Mouse (Mus musculus): ENCODE measurements around the gene Cdca8. TPM values are rescaled to one million over a fixed set of nuclear protein-coding genes. Genes with fewer than 3 reads are reported as not detected.

Gene Cdca8
- polyA plus RNA-seq, 1 experiment from 2014 or later = 98.7 TPM

DNA sequence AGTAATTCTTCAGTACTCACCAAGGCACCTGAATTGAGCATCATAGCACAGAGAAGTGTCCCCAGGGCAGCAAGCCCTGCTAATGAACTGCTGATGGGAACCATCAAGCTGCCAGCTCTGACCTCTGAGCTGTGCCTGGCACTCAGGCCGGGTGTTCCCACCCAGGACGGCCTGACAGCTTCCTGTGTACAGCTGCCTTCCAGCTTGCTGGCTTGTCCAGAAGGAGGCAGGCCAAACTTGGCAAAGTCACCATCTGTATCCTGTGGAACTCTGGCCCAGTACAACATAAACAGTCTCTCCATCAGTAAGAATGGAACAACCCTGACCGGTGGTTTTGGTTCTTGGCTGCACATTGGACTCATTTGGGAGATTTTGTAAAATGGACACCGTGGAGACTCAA is 14.4 kb upstream of the Cdca8 start:
- Histone ChIP-seq H3K4me3 (ENCODE audit: control insufficient read depth in 1 of 2, insufficient read depth in 1 of 2, low read depth in 1 of 2, low read length in 2 of 2) (no peak overlapping the region), H3K27ac (replicated peaks in 1 of 2; ENCODE audit: control insufficient read depth in 1 of 2, insufficient read depth in 1 of 2, low read depth in 2 of 2, low read length in 2 of 2) (no peak overlapping the region), H3K27me3 (ENCODE audit: control insufficient read depth, insufficient read depth, low read length) (0 out of 2 replicates have a peak, but pooled peaks cover 5% of the 10 kb centered on the region), H3K4me1 (ENCODE audit: control insufficient read depth in 2 of 2, insufficient read depth in 2 of 2, low read length in 2 of 2) (no peaks in the 10 kb centered on the region), H3K4me2 (ENCODE audit: low read length) (no peak overlapping the region), H3K36me3 (ENCODE audit: control insufficient read depth, insufficient read depth, low read length) (no peaks in the 10 kb centered on the region), H3K9ac (ENCODE audit: low read length) (no peak overlapping the region), H3K9me3 (ENCODE audit: control insufficient read depth, low read length) (no peaks in the 10 kb centered on the region)
- no peak for ATAC-seq (ENCODE audit: insufficient number of reproducible peaks, insufficient read depth, low FRiP score, low read depth)
- 53% methylated on average over 4 of the region's 4 CpGs for WGBS

DNA sequence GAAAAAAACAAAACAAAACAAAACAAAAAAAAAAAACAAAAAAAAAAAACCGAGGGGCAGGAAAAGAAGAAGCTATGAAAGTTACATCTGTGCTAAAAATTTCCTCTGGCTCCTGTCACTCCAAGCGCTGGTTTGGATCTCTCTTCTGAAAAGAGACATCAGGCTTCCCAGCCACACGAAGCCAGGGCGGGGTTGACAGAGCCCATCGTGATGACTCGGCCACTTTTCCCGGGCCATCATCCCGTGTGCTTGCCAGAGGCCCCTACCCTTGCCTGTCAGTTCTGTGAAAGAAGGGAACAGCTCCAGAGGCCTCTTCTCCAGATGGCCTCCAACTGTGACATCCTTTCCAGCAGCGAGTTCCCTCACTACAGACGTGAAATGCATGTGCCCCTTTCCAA is 11.9 kb upstream of the Cdca8 start:
- Histone ChIP-seq H3K4me2 (ENCODE audit: low read length) (no peak overlapping the region), H3K9ac (ENCODE audit: low read length) (no peak overlapping the region), H3K36me3 (ENCODE audit: control insufficient read depth, insufficient read depth, low read length) (no peaks in the 10 kb centered on the region), H3K4me3 (ENCODE audit: control insufficient read depth in 1 of 2, insufficient read depth in 1 of 2, low read depth in 1 of 2, low read length in 2 of 2) (no peak overlapping the region), H3K9me3 (ENCODE audit: control insufficient read depth, low read length) (no peaks in the 10 kb centered on the region), H3K27ac (replicated peaks in 1 of 2; ENCODE audit: control insufficient read depth in 1 of 2, insufficient read depth in 1 of 2, low read depth in 2 of 2, low read length in 2 of 2) (no peak overlapping the region), H3K27me3 (ENCODE audit: control insufficient read depth, insufficient read depth, low read length) (no peaks in the 10 kb centered on the region), H3K4me1 (ENCODE audit: control insufficient read depth in 2 of 2, insufficient read depth in 2 of 2, low read length in 2 of 2) (no peaks in the 10 kb centered on the region)
- no peak for ATAC-seq (ENCODE audit: insufficient number of reproducible peaks, insufficient read depth, low FRiP score, low read depth)
- 37% methylated on average over 10 of the region's 10 CpGs for WGBS

DNA sequence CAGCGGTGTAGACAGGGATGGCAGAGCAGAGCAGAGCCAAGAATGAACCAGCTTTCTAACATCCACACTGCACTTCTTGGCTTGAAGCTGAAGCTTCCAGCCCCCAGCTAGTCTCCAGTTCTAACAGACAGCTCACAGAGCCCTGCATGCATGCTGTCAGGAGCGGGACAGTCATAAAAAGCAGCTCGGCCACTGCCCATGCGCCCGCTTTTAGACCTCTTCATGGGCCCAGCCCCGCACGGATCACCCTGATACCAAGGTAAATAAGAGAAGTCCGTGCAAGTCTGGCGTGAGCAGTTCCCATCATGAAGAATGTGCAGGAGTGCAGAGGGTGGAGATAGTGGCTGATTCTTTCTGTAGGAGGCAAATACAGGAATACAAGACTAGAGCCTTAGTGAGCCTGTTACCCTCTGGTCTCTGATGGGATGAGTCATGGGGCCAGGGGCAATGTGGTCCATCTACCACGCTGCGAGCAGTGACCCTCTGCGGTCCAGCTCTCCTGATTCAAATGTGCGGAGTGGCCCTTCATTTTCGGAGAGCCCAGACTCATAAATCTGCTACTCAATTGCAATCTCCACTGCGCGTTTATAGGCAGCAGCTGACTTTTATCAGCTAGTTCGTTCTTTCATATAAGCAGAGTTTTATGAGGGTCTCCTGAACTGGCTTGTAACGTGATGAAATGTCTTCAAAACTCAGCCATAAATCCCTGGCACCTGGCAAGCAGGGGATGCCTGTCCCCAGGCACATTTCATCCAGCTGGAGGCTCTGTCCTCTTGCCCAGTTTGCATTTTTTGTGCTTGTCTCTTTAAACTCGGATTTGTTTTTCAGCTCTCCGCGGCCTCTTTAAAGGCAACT is 11.3 kb upstream of the Cdca8 start:
- Histone ChIP-seq H3K36me3 (ENCODE audit: control insufficient read depth, insufficient read depth, low read length) (no peaks in the 10 kb centered on the region), H3K9me3 (ENCODE audit: control insufficient read depth, low read length) (no peaks in the 10 kb centered on the region), H3K9ac (ENCODE audit: low read length) (no peak overlapping the region), H3K4me1 (ENCODE audit: control insufficient read depth in 2 of 2, insufficient read depth in 2 of 2, low read length in 2 of 2) (no peaks in the 10 kb centered on the region), H3K4me3 (ENCODE audit: control insufficient read depth in 1 of 2, insufficient read depth in 1 of 2, low read depth in 1 of 2, low read length in 2 of 2) (no peak overlapping the region), H3K27ac (replicated peaks in 1 of 2; ENCODE audit: control insufficient read depth in 1 of 2, insufficient read depth in 1 of 2, low read depth in 2 of 2, low read length in 2 of 2) (no peak overlapping the region), H3K27me3 (ENCODE audit: control insufficient read depth, insufficient read depth, low read length) (no peaks in the 10 kb centered on the region), H3K4me2 (ENCODE audit: low read length) (no peak overlapping the region)
- no peak for ATAC-seq (ENCODE audit: insufficient number of reproducible peaks, insufficient read depth, low FRiP score, low read depth)
- WGBS = 67% methylated on average over 21 of the region's 21 CpGs

DNA sequence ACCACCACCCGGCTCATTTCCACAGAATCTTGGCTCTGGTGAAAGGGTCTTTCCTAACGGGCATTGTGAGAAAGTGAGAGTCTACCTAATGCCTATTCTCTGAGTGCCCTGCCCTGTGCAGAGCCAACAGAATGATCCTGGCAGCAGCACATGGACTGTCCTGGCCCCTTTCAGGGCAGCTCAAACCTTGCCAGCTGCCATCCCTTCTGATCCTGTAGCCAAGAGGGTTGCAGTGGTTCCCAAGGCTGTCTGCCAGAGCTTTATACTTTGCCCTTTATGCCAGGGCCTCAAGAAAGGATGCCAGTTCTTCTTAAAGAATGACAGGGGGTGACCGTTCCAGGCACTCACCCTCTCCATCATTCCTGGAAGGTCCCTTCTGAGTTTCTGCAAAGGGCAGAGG is 10.4 kb upstream of the Cdca8 start:
- Histone ChIP-seq H3K27ac (replicated peaks in 1 of 2; ENCODE audit: control insufficient read depth in 1 of 2, insufficient read depth in 1 of 2, low read depth in 2 of 2, low read length in 2 of 2) (no peak overlapping the region), H3K4me2 (ENCODE audit: low read length) (no peak overlapping the region), H3K36me3 (ENCODE audit: control insufficient read depth, insufficient read depth, low read length) (no peaks in the 10 kb centered on the region), H3K4me1 (ENCODE audit: control insufficient read depth in 2 of 2, insufficient read depth in 2 of 2, low read length in 2 of 2) (no peaks in the 10 kb centered on the region), H3K4me3 (ENCODE audit: control insufficient read depth in 1 of 2, insufficient read depth in 1 of 2, low read depth in 1 of 2, low read length in 2 of 2) (no peak overlapping the region), H3K9ac (ENCODE audit: low read length) (no peak overlapping the region), H3K9me3 (ENCODE audit: control insufficient read depth, low read length) (no peaks in the 10 kb centered on the region), H3K27me3 (ENCODE audit: control insufficient read depth, insufficient read depth, low read length) (no peaks in the 10 kb centered on the region)
- no peak for ATAC-seq (ENCODE audit: insufficient number of reproducible peaks, insufficient read depth, low FRiP score, low read depth)
- WGBS = 74% methylated on average over 3 of the region's 3 CpGs

DNA sequence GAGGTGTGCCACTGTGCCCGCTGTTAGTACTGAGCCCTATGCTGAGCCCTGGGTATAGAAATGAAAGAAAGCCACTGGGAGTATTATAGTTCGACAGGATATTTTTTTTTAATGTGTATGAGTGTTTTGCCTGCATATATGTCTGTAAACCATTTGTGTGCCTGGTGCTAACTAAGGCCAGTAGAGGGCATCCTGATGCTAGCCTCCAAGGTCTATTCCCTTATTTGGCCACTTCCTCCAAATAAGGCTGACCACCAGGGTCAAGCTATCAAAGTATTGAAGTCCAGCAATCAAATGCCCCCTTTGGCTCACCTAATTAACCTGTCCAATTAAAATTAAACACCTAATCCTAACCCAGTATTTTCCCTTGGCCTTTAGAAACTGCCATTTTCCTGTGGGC is 5.8 kb upstream of the Cdca8 start:
- H3K9ac ChIP-seq (ENCODE audit: low read length) = no peak overlapping the region
- no peaks in the 10 kb centered on the region for H3K9me3 ChIP-seq (ENCODE audit: control insufficient read depth, low read length)
- H3K4me3 ChIP-seq (ENCODE audit: control insufficient read depth in 1 of 2, insufficient read depth in 1 of 2, low read depth in 1 of 2, low read length in 2 of 2) = no peak overlapping the region
- H3K27ac ChIP-seq (replicated peaks in 1 of 2; ENCODE audit: control insufficient read depth in 1 of 2, insufficient read depth in 1 of 2, low read depth in 2 of 2, low read length in 2 of 2) = no peak overlapping the region
- 56% methylated on average over 2 of the region's 2 CpGs for WGBS
- peaks cover 32% of the 10 kb centered on the region for H3K36me3 ChIP-seq (ENCODE audit: control insufficient read depth, insufficient read depth, low read length)
- ATAC-seq (ENCODE audit: insufficient number of reproducible peaks, insufficient read depth, low FRiP score, low read depth) = no peak
- H3K27me3 ChIP-seq (ENCODE audit: control insufficient read depth, insufficient read depth, low read length) = no peaks in the 10 kb centered on the region
- H3K4me1 ChIP-seq (ENCODE audit: control insufficient read depth in 2 of 2, insufficient read depth in 2 of 2, low read length in 2 of 2) = no peaks in the 10 kb centered on the region
- H3K4me2 ChIP-seq (ENCODE audit: low read length) = no peak overlapping the region

DNA sequence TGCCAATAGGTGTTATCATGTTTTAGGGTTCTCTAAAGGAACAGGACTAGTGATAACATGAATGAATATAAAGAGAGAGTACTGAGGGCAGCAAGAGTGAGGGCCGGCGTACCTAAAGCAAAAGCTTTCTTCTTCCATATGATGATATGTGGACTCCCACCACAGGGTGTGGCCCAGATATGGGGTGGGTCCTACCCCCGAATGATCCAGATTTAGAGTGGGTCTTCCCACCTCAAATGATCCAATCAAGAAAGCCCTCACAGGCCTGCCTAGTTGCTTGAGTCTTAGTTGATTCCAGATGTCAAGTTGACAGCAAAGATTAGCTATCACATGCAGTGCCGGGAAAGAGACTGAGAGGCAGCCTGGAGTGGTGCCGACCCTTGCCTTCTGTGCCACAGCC is 4.7 kb upstream of the Cdca8 start:
- ATAC-seq (ENCODE audit: insufficient number of reproducible peaks, insufficient read depth, low FRiP score, low read depth) = no peak
- WGBS = 58% methylated on average over 5 of the region's 5 CpGs
- H3K9ac ChIP-seq (ENCODE audit: low read length) = no peak overlapping the region

DNA sequence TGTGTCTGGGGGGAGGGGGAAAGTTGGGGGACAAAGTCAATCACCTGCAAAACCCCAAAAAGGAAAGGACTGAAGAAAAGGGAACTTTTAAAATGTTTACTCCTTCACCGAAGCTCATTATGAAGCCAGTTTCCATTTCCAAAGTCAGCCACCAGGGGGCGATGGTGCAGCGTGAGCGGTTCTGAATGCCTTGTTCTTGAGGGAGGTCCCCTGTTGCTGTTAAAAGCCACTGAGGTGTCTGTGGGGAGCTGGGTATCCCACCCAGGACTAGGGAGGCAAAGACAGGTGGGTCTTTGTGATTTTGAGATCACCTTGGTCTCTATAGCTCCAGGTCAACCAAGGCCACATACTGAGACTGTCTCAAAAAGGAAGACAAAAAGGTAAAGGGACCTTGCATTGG is 3.9 kb upstream of the Cdca8 start:
- Histone ChIP-seq H3K4me1 (ENCODE audit: control insufficient read depth in 2 of 2, insufficient read depth in 2 of 2, low read length in 2 of 2) (peaks cover 0 to 3% of the 10 kb centered on the region in 2 experiments; a peak in 1 of 4 replicates), H3K36me3 (ENCODE audit: control insufficient read depth, insufficient read depth, low read length) (peaks cover 48% of the 10 kb centered on the region), H3K27me3 (ENCODE audit: control insufficient read depth, insufficient read depth, low read length) (no peaks in the 10 kb centered on the region), H3K9ac (ENCODE audit: low read length) (no peak overlapping the region), H3K4me2 (ENCODE audit: low read length) (no peak overlapping the region), H3K4me3 (ENCODE audit: control insufficient read depth in 1 of 2, insufficient read depth in 1 of 2, low read depth in 1 of 2, low read length in 2 of 2) (no peak overlapping the region), H3K9me3 (ENCODE audit: control insufficient read depth, low read length) (no peaks in the 10 kb centered on the region), H3K27ac (replicated peaks in 1 of 2; ENCODE audit: control insufficient read depth in 1 of 2, insufficient read depth in 1 of 2, low read depth in 2 of 2, low read length in 2 of 2) (no peak overlapping the region)
- 7% methylated on average over 4 of the region's 4 CpGs for WGBS
- ATAC-seq (ENCODE audit: insufficient number of reproducible peaks, insufficient read depth, low FRiP score, low read depth) = no peak

More for the DNA sequence above, 4.7 kb upstream of the Cdca8 start:
- H3K4me2 ChIP-seq (ENCODE audit: low read length) = no peak overlapping the region
- no peaks in the 10 kb centered on the region for H3K4me1 ChIP-seq (ENCODE audit: control insufficient read depth in 2 of 2, insufficient read depth in 2 of 2, low read length in 2 of 2)
- peaks cover 42% of the 10 kb centered on the region for H3K36me3 ChIP-seq (ENCODE audit: control insufficient read depth, insufficient read depth, low read length)
- no peaks in the 10 kb centered on the region for H3K27me3 ChIP-seq (ENCODE audit: control insufficient read depth, insufficient read depth, low read length)
- no peak overlapping the region for H3K4me3 ChIP-seq (ENCODE audit: control insufficient read depth in 1 of 2, insufficient read depth in 1 of 2, low read depth in 1 of 2, low read length in 2 of 2)
- no peaks in the 10 kb centered on the region for H3K9me3 ChIP-seq (ENCODE audit: control insufficient read depth, low read length)
- H3K27ac ChIP-seq (replicated peaks in 1 of 2; ENCODE audit: control insufficient read depth in 1 of 2, insufficient read depth in 1 of 2, low read depth in 2 of 2, low read length in 2 of 2) = no peak overlapping the region

Data from heart, embryonic 14.5 days (tissue).